Comparison of ENCODE assay signal across 13 mouse cellular contexts in the genomic region with DNA sequence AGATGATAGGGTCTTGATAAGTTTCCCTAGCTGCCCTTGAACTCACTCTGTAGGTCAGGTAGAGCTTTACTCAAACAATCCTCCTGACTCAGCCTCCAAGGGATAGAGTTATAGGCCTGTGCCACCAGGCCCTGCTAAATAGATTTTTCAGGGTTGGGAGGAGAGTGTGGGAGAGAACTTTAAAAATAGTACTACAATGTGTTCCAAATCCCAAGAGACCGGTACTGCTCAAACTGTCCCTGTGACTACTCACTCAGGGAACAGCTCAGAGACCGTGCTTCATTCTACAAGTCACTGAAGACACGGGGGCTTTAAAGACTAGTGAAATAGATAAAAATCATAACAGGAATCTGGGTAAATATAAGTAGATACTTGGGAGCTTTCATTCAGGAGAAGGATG.
DNase-seq lines count a peak whose midpoint lies in the region.
"Had no signal": no experiment of that assay in that cellular context is flagged by ENCODE, and none has a peak within 500 bp of the region (broad histone marks: within the 10 kb centered on the region; RNA-seq: fewer than 3 reads in every experiment).

No protein-coding gene starts in this region.

- peak; percentile 9 to 12 for DNase-seq in frontal cortex, postnatal 36 days (ENCODE audit: low spot score in 2 of 2)
- no peak for DNase-seq in frontal cortex, postnatal 10 days (ENCODE audit: low spot score in 2 of 2)
- peak; percentile 57 for DNase-seq in brain, adult 2 months (ENCODE audit: low read depth, low spot score)
- peak; percentile 36 for DNase-seq in telencephalon, adult 2 months (ENCODE audit: low read depth, low spot score)
- no peak for DNase-seq in embryo, embryonic 11 days
- DNase-seq: adrenal gland, adult 2 months; adrenal gland, postnatal 10 days; adrenal gland, postnatal 25 days; cerebellum, adult 11-12 months; cerebellum, adult 2 months; cerebellum, adult 9-10 months; cerebellum, postnatal 10 days; cerebellum, postnatal 25 days had no signal

Comparison
In these comparisons a context has a peak if more than half of its experiments do, and no peak if none do; other contexts are left out.
1. DNase-seq: peak in frontal cortex, postnatal 36 days (2 of 2), brain, adult 2 months (single experiment) and telencephalon, adult 2 months (single experiment); none in frontal cortex, postnatal 10 days (0 of 2) and embryo, embryonic 11 days (single experiment).